Mouse (Mus musculus): ENCODE results near the gene Rec8. TPM values are rescaled to one million over a fixed set of nuclear protein-coding genes. Genes with fewer than 3 reads are reported as not detected.

Rec8 gene
- under 1 TPM in 1 of 2 experiments, not detected in 1; 0.54 TPM for total RNA-seq (2021)
- long read RNA-seq, experiment 1, partial matches to known transcripts = 1 of 1 reads
- long read RNA-seq, experiment 1, other reads (novel, unspliced or antisense) = 0 of 1 reads
- long read RNA-seq, experiment 2 = 0 reads

DNA sequence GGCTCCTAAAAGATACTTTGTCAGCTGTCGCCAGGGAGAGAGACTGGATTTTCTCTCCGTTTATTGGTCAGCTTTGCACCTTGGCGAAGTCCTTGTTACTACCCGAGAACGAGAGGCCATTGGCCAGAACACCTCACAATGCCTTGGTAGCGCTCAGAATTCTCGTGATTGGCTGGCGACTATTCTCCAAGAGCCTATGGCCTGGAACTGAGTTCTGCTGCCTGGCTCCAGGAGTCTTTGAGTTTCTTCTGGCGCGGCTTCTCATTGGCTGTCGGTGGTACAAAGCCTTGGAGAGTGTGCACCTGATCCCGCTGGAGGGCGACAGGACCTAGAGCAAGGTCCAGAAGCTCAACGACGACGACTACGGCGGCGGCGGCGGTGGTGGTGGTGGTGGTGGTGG is at the start of gene Rec8:
Gene Rec8, plus strand, starts transcription at position 216 of the 400 bp plus-strand sequence.
- DNase-seq = no peak

DNA sequence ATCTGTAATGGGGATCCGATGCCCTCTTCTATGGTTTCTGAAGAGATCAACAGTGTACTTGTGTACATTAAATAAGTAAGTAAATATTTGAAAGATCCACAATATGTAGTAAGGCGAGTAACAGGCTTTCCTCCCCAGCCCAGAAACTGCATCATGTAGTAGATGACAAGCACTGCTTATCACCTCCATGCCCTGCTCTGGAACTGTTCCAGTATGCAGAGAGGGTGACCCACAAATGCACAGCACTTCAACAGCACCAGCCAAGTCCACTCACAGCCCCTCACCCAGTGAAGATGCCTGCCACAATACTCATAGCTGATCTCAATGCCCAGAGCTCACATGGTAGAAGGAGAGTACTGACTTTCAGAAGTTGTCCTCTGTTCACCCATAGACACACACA is 47.2 kb upstream of the Rec8 start:
- no peak for DNase-seq

DNA sequence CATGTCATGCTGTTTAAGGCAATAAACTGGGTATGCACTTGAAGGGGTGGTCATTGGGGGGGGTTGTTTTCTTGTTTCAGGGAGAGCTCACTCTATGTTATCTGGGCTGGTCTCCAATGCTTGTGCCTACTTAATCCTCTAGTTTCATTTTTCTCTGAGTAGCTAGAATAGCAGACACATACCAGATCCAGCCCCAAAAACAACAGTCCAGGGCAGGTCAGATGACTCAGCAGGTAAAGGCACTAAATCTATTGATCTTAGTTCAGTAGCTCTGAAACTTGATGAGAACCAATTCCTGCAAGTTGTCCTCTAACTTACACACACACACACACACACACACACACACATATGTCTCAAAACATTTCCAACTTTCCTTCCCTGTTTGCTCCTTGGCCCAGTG is 46.1 kb upstream of the Rec8 start:
- DNase-seq = no peak

DNA sequence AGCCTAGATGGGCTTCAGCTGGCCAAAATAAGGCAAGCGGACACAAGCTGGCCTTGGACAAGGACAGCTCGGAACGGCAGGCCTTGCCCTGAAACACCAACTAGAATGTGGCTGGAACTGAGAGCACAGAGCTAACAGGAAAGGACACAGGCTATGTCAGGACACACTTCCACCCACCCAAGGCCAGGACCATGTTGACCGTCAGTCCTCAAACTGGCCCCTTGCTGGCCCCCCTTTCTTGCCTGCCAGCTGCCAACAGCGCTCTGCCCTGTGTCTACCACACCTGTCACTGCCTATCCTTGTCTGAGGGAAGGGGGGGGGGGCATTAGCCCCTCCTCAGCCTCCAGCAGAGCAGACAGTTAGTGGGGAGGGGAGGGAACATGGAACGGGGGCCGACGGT is 42.5 kb upstream of the Rec8 start, which contains the start of gene Fitm1:
Gene Fitm1, plus strand, starts transcription at position 316 of the 400 bp plus-strand sequence.
- peak; percentile 86 for DNase-seq

DNA sequence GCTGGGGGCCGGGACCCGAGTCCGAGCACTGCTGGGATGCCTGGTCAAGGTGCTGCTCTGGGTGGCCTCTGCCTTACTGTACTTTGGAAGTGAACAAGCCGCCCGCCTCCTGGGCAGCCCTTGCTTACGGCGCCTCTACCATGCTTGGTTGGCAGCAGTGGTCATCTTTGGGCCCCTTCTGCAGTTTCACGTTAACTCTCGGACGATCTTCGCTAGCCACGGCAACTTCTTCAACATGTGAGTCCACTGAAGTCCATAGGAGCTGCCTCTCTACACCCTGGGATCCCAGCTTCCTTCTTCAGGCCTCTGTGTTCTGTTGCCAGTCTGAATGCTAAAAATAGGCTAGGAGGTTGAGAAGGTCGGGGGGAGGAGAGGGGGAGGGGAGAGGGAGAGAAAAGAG is 42.1 kb upstream of the Rec8 start:
- peak; percentile 38 for DNase-seq

DNA sequence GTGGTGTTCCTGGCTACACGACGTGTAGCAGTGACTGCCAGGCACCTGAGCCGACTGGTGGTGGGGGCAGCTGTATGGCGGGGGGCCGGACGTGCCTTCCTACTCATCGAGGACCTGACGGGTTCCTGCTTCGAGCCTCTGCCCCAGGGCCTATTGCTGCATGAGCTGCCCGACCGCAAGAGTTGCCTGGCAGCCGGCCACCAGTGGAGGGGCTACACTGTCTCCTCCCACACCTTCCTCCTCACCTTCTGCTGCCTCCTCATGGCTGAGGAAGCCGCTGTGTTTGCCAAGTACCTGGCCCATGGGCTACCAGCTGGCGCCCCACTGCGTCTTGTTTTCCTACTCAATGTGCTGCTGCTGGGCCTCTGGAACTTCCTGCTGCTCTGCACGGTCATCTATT is 41.5 kb upstream of the Rec8 start:
- DNase-seq = peak; percentile 61

DNA sequence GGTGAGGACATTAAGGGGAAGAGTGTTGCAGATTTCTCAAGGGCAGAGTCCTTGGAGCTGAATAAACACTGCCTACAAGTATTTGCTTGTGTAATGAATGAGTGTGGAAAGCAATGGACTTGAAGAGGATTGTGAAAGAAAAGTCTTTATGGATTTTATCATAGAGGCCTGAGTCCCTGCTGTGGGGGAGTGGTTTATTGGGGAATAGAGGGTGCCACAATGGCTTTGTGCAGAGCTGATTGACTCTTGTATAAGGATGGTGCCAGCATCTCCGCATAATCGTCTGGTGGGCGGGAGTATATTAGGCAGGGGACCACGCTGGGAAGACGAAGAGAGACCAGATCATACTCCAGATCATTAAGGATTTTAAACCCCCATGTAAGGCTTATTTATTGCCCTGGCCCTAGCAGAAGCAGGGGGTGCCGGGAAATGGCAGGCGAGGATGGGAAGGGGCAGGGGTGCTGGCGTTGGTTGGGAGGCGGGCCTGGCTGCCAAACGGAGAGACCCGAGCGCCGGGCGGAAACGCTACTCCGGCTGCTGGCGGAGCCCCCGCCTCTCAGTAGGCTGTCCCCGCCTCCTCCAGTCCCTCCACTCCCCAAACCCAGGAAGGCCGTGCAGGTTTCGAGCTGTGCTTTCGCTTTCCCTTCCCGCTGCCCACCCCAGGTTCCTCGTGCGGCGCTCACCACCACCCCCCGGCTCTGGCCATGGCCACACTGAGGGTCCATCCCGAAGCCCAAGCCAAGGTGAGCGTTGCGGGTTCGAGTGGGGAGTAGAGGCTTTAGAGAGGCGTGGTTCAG is 39.8 kb upstream of the Rec8 start, which contains the start of gene Psme1:
Gene Psme1, plus strand, starts transcription at position 253 of the 797 bp plus-strand sequence.
- DNase-seq = peak; percentile 79

DNA sequence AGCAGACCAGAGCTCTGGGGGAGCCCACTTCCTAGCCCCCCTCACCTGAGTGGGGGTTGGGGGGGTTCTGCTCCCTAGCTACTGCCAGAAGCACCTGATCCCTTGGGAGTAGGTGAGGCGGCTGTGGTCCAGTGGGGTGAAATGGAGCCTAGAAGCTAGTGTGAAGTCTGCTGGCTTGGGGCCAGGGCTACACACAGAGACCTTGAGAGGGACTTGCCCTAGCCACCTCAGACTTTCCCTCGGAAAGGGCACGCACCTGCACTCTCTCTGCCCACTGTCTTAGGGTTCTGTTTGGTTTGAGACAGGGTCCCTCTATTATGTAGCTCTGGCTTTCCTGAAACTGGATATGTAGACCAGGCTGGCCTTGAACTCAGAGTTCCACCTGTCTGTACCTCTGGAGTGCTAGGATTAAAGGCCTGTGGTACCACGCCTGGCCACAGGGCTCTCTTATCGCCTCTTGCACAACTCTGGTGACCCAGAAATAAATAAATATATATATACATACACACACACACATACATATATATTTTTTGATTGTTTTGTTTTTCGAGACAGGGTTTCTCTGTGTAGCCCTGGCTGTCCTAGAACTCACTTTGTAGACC is 39.1 kb upstream of the Rec8 start:
- DNase-seq = no peak

DNA sequence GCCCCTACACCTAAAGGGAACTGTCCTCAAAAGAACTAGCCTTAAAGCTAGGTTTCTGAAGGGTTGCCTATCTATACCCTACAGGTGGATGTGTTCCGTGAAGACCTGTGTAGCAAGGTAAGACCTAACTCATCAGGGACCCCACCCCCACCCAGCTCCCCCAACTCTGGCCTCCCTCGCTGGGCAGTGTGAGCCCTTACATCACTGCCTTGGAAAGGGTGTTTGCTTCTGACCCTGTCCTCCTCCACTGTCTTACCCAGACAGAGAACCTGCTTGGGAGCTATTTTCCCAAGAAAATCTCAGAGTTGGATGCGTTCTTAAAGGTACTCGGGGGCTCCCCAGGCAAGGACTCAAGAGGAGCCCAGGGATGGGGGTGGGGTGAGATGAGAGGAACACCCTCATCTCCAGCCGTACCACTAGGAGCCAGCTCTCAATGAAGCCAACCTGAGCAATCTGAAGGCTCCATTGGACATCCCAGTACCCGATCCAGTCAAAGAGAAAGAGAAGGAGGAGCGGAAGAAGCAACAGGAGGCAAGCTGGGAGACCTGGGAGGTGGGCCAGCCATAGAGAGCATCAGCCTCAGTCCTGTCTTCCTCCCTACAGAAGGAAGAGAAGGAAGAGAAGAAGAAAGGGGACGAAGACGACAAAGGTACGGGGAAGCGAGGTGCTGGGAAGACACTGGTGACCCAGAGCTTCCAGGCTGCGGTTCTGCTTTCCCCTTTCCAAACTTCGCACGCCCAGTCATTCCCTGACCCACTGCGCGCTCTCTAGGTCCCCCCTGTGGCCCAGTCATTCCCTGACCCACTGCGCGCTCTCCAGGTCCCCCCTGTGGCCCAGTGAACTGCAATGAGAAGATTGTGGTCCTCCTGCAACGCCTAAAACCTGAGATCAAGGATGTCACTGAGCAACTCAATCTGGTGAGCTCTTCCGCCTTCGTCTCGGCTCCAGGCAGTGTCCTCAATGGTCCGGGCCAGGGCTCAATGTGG is 38.0 kb upstream of the Rec8 start:
- no peak for DNase-seq

DNA sequence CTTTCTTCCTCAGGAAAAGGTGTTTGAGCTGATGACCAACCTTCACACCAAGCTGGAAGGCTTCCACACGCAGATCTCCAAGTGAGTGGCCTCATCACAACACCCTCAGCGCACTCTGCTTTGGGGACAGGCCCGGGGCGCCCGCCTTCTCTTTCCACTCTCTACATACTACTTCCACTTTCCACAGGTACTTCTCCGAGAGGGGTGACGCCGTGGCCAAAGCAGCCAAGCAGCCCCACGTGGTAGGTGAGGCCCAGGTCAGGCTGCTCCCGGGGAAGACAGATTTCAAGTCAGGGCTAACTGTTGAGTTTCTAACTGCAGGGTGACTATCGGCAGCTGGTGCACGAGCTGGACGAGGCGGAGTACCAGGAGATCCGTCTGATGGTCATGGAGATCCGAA is 37.1 kb upstream of the Rec8 start:
- DNase-seq = no peak

DNA sequence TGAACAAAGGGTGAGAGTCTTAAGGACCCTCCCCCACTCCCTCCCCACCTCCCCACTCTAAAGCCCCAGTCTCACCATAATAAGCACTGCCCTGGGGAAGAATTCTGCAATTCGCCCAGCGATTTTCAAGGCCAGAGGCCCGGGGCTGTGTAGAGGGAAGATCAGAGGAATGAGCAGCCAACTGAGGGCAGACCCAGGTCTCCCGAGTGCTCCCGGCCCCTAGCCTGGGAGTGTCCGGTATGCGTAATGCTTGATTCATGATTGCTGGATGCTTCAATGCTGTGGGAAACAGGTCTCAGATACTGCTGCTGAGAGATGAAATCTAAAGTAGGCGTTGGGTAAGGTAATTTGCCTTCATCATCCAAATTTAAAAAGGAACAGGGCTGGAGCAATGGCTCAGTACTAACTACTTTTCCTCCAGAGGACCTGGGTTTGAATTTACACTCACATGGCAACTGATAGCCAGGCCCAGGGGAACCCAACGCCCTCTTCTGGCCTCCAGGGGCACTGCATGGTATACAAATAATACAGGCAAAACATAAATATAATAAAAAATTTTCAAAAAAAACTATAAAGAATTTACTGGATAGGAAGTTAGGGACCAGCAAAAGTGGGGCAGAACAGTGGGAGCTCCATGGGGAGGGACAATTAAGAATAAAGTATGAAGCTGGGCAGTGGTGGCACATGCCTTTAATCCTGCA is 35.7 kb upstream of the Rec8 start:
- DNase-seq = no peak

DNA sequence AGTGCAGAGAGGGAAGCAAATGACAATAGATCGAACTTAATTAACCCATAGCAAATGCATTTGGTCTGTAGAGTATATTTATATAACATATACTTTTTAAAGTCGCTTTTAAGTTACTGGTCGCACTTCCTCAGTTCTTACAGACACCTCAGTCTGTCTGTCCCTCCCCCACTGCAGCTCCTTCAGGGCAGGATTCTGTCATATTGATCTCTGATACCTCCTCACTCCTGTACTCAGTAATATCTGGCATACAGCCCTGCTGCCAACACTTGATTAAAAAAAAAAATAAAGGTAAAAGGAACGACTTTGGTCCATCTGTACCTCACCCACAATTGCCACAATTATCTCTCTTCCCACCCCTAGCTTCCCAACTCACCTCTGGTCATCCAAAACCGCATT is 33.5 kb upstream of the Rec8 start:
- DNase-seq = no peak

DNA sequence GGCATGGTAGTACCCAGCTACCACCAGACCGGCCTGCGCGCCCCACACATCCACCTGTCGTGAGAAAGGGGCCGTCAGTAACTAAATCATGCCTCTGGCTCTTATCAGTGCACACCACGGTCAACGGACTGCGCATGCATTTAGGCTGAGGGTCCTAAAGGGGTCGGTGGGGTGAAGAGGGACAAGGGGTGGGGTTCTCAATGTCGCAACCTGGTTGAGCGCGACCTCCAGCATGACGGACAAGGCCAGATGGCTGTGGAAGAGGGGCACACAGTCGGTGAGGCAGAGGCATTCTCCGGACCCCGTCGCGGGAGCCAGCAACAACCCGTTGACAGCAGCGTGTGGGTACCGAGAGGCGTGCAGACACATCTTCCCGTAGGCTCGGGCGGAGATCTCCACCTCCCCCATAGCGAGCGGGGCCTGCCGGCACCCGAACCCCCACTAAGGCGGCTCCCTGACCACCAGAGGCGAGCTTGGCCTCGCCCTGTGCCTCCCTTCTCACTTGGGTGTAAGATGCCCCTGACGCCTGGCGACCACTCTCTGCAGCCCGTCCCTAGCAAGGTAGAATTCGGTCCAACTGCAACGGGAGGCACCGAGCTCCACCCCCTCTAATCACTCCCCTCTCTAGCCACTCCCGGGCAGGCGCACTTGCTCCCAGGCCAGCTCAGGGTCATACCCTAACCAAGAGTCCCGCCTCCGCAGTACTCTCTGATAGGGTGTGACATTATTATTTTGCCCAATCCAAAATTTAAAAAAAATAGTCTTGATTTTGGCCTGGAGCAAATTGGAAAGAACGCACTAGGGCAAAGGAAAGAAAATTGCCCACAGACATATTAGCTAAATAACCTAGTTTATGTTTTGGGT is 32.9 kb upstream of the Rec8 start, which contains the start of gene Emc9:
Gene Emc9, minus strand, starts transcription at position 601 of the 864 bp plus-strand sequence.
- peak; percentile 83 for DNase-seq

DNA sequence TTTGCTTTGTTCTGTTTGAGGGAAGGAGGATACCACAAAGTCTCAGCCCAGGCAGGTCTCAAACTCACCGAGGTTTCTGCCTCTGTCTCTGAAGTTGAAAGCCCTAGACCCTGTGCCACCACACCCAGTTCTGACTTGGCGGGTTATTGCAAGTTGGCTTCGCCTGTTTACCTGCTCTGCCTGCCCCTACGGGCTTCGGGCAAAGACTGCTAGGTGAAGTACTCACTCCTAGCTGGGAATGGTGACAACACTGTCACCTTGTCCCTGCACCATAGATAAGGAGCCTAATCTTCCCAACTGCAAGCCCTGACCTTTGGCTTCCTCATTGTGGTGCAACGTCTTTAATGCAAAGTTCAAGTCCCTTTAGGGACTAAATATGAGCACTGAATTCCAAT is 32.3 kb upstream of the Rec8 start:
- DNase-seq = no peak

DNA sequence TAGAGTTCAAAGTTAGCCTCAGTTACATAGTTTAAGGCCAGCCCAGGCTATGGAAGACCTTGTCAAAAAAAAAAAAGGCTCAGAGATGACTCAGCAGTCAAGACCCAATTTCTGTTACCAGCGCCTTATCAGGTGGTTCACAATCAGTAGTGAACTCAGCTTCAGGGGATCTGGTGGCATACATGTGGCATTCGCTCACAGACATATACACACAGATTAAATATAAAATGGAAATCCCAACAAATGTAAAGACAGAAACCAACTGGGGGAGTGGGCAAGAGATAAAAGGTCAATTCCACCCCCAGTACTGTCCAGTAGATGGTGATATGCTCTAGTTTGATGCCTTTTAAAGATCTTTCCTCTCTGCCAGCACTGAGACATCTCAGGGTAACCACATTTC is 31.7 kb upstream of the Rec8 start:
- no peak for DNase-seq

DNA sequence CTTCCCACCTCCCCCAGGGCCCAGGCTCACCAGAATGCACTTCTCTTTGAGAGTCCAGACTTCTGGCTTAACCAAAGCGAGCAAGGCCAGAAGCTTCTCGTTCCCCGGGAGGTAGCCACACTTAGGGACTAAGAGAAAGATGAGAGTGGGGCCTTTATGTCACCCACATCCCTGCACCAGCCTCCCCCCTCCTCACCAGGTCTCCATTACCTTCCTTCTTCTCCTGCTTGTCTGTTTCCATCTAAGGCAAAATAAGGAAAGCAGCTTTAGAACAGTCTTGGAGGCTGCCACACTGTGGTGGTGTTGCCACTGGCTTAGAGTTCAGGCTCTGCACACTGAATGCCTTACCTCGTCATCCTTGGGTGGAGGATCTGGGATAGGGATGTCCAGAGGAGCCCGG is 28.6 kb upstream of the Rec8 start:
- no peak for DNase-seq

DNA sequence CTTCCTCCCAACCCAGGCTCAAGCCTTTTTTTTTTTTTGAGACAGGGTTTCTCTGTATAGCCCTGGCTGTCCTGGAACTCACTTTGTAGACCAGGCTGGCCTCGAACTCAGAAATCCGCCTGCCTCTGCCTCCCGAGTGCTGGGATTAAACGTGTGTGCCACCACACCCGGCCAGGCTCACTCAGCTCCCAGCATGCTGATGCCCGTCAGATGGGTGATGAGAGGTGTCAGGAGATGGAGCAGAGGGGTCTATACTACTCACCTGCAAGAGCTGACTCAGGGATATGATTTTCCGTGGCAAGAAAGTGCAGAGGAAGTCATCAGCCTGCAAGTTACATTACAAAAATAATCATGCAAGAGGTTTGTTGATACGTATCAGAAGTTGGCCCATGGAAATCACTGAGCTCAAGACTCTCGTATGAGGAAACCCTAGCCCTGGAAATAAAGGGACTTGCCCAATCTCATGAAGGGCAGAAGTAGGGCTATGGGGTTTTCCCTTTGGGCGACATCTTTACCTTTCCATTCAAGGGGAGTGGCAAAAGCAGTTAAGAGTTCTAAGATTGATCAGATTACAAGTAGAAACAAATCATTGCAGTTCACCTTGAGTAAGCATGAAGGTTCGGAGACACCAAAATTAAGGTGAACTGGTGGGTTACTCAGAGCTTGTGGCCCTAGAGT is 27.9 kb upstream of the Rec8 start:
- DNase-seq = no peak

DNA sequence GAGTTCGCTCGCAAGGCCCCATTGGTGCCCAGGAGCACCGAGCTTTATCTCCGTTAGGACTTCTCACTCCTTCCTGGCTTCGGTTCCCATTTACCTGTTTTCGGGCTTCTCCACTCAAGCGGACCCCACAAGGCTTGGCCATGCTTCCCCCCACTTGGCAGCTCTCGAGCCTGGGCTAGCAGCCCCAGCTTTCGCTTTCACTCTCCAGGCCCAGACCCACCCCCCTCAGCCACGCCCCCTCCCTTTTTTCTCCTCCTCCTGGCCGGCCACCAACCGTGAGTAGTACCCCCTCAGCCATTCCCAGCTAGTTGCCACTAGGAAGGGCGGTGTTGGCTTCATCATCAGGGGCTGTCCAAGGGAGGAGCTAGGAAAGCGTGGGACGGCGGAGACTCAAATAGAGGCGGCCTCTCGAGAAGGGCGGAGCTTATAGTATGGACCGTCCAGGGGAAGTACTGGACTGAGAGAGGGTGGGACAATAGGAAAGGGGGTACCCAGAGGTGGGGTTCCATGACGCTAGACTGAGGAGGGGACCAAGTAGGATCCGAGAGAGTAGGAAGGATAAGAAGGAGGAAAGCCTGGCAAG is 27.0 kb upstream of the Rec8 start, which contains the start of gene Psme2:
Gene Psme2, minus strand, starts transcription at position 366 of the 583 bp plus-strand sequence.
- DNase-seq = peak; percentile 96

DNA sequence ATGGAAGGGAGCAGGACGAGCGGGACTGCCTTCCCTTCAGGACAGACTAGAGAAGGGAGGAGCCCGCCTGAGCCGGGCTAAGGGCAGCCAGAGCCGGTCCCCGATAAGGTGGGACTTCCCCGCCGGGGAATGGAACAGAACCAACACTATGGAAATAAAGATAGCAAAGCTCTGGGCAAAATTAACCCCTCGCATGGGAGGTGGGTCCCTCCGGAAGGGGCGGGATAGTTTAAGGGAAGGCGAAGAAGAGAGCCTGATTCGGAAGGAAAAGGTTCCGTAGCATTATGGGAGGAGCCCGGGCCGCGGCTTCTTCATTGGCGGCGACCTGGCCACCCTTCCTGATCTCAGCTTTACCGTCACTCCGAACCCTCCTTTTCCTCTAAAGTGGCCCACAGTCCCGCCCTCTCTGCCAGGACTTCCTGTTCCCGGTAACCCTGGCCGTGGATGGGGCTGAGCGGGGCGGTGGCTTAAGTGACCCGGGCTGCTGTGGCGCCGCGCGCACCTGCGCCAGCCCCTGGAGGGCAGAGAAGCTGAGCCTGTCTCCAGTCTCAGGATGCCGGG is 26.4 kb upstream of the Rec8 start, which contains the start of gene Rnf31:
Gene Rnf31, plus strand, starts transcription at position 378 of the 561 bp plus-strand sequence.
- peak; percentile 97 for DNase-seq

Data from gastrocnemius, postnatal 25 days (tissue).